Mouse (Mus musculus) stomach, embryonic 14.5 days (tissue): ENCODE measurements at regions not wholly inside any gene's neighbourhood (a gene's known extent, or its start where the extent isn't known, plus 50 kb on each side); places are given as distances from the start of the nearest gene placed in this dataset.

ENCODE experiments used
- ATAC-seq: fragments of 200-750 bp; cut with Nextera tagmentation; 2 replicates; pipeline ENCODE4 v1.8.0; 2017; ENCODE audit warnings: low read depth, moderate TSS enrichment; ENCODE audit not compliant: insufficient number of reproducible peaks, insufficient read depth, low FRiP score
- H3K27ac ChIP-seq: fragments of 300-500 bp; sonication (generic); 2 replicates; pipeline ENCODE4 v1.5.1; 2014; ENCODE audit warnings: mild to moderate bottlenecking, low read length, moderate library complexity, mixed read lengths
- H3K27me3 ChIP-seq: fragments of 300-500 bp; sonication (generic); 2 replicates; pipeline ENCODE4 v1.6.1; 2014; ENCODE audit warnings: low read length, control low read depth, mixed read lengths; ENCODE audit not compliant: control insufficient read depth, insufficient read depth
- H3K36me3 ChIP-seq: fragments of 300-500 bp; sonication (generic); 2 replicates; pipeline ENCODE4 v1.6.1; 2014; ENCODE audit warnings: mild to moderate bottlenecking, control low read depth, low read length, moderate library complexity, mixed read lengths; ENCODE audit not compliant: control insufficient read depth, insufficient read depth
- H3K4me1 ChIP-seq: fragments of 300-500 bp; sonication (generic); 2 replicates; pipeline ENCODE4 v1.6.1; 2014; ENCODE audit warnings: low read length, control low read depth, mixed read lengths; ENCODE audit not compliant: control insufficient read depth, insufficient read depth
- H3K4me2 ChIP-seq: fragments of 300-500 bp; sonication (generic); replicated peaks from 2 replicates; pipeline ENCODE4 v1.6.1; 2014; ENCODE audit warnings: low read depth, low read length, control low read depth
- H3K4me3 ChIP-seq: fragments of 300-500 bp; sonication (generic); 2 replicates; pipeline ENCODE4 v1.5.1; 2014; ENCODE audit warnings: low read depth, low read length, control low read depth
- H3K9ac ChIP-seq: fragments of 300-500 bp; sonication (generic); replicated peaks from 2 replicates; pipeline ENCODE4 v1.6.1; 2014; ENCODE audit warnings: low read depth, mild to moderate bottlenecking, control low read depth, low read length, moderate library complexity, mixed read lengths
- H3K9me3 ChIP-seq: fragments of 300-500 bp; sonication (generic); 2 replicates; pipeline ENCODE4 v1.6.1; 2016; ENCODE audit warnings: low read depth, low read length, control low read depth; ENCODE audit not compliant: control insufficient read depth
- WGBS: fragments of 180-500 bp; shearing (Covaris S2); extraction: QIAGEN DNeasy Blood & Tissue Kit; methylation state at CpG from one replicate; pipeline ENCODE4 v1.1.7; 2014; 5-methylcytosine and 5-hydroxymethylcytosine counted together

DNA sequence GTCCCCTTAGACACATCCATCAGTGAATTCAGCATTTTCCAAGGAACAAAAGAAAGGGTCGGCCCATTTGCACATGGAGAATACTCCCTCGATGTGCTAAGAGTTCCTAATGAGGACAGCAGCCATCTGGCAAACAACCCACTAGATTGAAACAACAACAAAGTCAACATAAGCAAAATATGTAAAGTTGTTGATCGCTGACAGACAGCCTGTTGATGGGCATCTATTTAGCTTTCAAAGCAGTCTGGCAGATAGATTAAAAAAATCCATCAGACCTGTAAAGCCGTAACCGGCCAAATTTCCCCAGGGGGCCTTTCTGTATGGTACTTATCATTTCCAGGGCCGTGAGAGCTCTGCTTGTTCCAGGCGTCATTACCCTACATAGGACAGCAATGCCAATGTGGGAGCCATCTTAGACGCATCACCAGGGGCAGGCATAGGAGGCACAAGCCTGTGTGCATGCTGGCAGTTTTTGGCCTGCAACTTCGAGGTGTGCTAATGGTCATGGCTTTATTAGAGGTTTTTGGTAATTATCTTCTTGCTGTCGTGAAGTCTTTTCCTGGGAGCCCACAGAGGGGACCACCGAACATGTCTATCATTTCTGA, 85.7 kb downstream of the Gm11011 start:
- H3K27ac ChIP-seq, result no peak overlapping the region
- ATAC-seq, result no peak
- no peak overlapping the region for H3K4me3 ChIP-seq
- no peak overlapping the region for H3K4me2 ChIP-seq
- 88% methylated on average over 11 of the region's 11 CpGs for WGBS
- H3K36me3 ChIP-seq, result no peaks in the 10 kb centered on the region
- no peaks in the 10 kb centered on the region for H3K9me3 ChIP-seq
- H3K4me1 ChIP-seq, result no peaks in the 10 kb centered on the region
- no peaks in the 10 kb centered on the region for H3K27me3 ChIP-seq
- no peak overlapping the region for H3K9ac ChIP-seq

DNA sequence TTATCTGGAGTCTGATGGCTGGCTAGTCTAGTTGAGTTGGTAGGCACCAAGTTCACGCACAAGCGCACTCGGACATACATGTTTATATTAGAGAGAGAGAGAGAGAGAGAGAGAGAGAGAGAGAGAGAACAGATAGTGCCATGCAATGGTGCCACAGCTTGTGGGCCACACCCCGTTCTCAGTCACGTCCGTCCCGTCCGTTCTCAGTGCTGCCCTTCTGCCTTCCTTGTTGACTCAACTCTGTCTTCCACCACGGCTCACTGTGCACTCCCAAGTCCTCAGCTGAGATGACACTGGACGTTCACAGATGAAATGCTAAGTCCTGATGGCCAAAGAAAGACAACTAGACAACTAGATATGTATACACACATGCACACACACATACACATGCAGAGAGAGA, 92.2 kb downstream of the Gm11011 start:
- peaks cover 11% of the 10 kb centered on the region; the same call in 1 of the 2 replicates for H3K4me1 ChIP-seq
- H3K9me3 ChIP-seq, result no peaks in the 10 kb centered on the region
- no peaks in the 10 kb centered on the region for H3K36me3 ChIP-seq
- no peaks in the 10 kb centered on the region for H3K27me3 ChIP-seq
- H3K9ac ChIP-seq, result no peak overlapping the region
- H3K4me2 ChIP-seq, result no peak overlapping the region
- H3K4me3 ChIP-seq, result no peak overlapping the region
- no peak for ATAC-seq
- no peak overlapping the region for H3K27ac ChIP-seq
- WGBS, result 80% methylated on average over 10 of the region's 10 CpGs

DNA sequence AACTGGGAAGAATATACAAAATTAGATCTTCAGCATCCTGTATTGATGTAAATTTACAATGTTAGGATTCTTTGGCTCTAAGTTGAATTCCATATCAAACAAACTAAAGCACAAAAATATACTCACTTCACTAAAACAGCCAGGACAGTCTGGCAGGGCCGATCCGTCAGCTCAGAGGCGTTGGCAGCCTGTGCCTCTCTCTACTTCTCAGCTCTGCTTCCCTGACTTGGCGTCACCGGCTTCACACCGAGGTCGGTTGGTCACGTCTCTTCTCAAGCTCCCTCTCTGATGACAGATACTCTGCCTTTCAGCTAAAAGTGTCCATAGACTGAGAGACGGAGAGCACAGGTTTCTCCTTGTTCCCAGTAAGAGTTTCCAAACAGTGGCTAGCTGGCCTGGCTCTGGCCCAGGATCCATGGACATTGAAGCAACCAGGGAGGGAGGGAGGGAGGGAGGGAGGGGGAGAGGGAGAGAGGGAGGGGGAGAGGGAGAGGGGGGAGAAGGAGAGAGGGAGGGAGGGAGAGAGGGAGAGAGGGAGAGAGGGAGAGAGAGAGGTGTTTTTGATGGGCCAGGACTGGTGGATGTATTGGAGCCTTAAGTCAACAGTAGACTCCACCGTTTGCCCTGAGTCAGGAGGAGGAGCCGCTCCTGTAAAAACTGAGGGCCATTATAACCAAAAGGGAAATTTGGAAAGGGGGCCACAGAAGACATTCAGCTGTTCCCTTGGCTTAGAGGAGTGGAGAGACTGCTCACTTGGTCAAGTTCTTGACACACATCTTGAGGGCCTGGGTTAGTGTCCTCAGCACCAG, 92.8 kb downstream of the Gm11011 start:
- H3K27me3 ChIP-seq, result no peaks in the 10 kb centered on the region
- no peaks in the 10 kb centered on the region for H3K9me3 ChIP-seq
- no peak for ATAC-seq
- H3K9ac ChIP-seq, result no peak overlapping the region
- no peaks in the 10 kb centered on the region for H3K36me3 ChIP-seq
- H3K4me1 ChIP-seq, result peaks cover 11% of the 10 kb centered on the region; the same call in 1 of the 2 replicates
- H3K27ac ChIP-seq, result peak overlapping the region; percentile 44; the same call in 1 of the 2 replicates
- 40% methylated on average over 11 of the region's 11 CpGs for WGBS
- H3K4me3 ChIP-seq, result no peak overlapping the region
- no peak overlapping the region for H3K4me2 ChIP-seq

DNA sequence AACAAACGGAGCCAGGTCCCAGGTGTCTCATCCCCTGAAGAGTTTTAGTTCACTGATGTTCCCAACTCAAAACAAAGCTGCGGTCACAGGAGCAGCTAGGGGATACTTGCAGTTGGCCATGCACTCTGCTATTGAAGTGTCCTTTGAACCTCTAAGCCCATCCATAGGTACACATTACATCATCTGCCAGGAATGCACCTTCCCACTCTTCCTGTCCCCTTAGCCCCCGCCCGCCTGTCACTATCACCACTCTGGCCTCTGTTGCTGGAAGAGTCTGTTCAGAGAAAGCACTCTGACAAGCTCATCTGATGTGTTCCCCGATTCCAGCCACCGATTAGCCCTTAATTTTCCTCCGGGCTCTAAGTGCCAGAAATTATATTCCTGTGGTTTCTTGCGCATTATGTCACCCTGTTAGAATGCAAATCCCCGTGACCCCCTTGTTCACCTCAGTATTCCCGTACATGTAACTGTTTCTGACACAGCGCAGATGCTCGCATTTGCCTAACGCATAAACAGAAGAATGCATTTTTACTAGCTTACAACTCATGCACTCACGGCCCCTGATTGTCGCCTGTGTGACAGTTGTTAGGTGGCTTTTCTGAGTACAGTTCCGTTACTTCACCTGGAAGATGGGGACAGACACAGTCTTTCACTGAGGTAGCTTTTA, 93.8 kb downstream of the Gm11011 start:
- Histone ChIP-seq H3K27ac (no peak overlapping the region), H3K9me3 (no peaks in the 10 kb centered on the region), H3K4me1 (peaks cover 11% of the 10 kb centered on the region; the same call in 1 of the 2 replicates), H3K9ac (no peak overlapping the region), H3K36me3 (no peaks in the 10 kb centered on the region), H3K4me3 (no peak overlapping the region), H3K4me2 (no peak overlapping the region), H3K27me3 (no peaks in the 10 kb centered on the region)
- no peak for ATAC-seq
- 32% methylated on average over 16 of the region's 16 CpGs for WGBS

DNA sequence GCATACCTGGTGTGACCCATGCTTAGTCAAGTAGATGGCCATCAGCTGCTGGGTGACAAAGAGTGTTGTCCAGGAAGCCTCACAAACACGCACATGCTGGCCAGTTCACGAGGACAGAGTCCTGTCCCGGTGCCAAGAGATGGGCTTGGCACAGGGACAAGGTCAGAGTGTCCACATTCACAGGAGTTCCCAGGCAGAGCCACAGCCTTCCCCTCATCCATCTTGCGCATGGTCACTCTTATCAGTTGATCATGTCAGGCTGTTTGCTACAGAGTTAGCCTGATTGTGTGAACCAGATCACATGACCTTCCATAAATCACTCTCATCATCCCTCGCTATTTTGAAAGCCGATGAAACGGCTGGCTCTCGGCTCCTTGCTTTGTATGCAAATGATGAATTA, 103.6 kb downstream of the Gm11011 start:
- no peaks in the 10 kb centered on the region for H3K27me3 ChIP-seq
- WGBS, result 21% methylated on average over 8 of the region's 8 CpGs
- no peak overlapping the region for H3K9ac ChIP-seq
- H3K4me3 ChIP-seq, result no peak overlapping the region
- H3K4me2 ChIP-seq, result no peak overlapping the region
- H3K4me1 ChIP-seq, result 0 out of 2 replicates have a peak, but pooled peaks cover 11% of the 10 kb centered on the region
- ATAC-seq, result no peak
- H3K27ac ChIP-seq, result no peak overlapping the region
- H3K9me3 ChIP-seq, result no peaks in the 10 kb centered on the region
- no peaks in the 10 kb centered on the region for H3K36me3 ChIP-seq

DNA sequence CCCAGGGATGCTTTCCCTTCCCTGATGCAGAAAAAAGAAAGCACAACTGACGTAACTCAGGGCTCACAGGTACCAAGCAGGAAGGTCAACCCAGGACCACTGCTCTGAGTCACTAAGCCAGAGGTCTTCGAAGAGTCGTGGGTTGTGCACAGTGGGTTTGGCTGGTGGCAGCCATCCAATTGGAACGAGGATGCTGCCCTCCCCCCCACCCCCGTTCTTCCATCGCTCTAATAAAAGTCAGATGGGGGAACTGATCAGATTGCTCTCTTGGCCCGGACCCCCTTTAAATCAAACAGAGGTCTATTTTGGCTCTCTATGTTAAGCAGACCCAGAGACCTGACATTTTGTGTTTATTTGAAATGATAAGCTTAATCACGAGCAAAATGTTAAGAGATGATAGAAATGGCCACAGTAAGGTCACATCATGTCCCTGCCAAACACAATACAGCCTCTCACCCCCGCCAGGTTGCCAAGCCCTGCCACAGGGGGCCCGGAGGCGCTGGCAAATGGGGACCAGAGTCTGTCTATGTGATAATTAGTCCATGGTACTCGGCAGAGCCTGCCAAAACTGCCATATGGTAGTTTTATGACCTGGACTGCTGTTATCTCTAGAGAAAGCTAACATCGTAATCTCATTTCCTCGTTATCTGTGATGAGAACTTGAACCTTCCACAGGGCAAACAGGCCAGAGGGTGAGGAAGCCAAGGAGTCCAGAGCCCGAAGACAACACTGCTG, 105.6 kb downstream of the Gm11011 start:
- Histone ChIP-seq H3K9ac (no peak overlapping the region), H3K27me3 (no peaks in the 10 kb centered on the region), H3K36me3 (no peaks in the 10 kb centered on the region), H3K4me2 (no peak overlapping the region), H3K4me1 (0 out of 2 replicates have a peak, but pooled peaks cover 11% of the 10 kb centered on the region), H3K9me3 (no peaks in the 10 kb centered on the region), H3K27ac (no peak overlapping the region), H3K4me3 (no peak overlapping the region)
- ATAC-seq, result no peak
- 55% methylated on average over 15 of the region's 15 CpGs for WGBS

DNA sequence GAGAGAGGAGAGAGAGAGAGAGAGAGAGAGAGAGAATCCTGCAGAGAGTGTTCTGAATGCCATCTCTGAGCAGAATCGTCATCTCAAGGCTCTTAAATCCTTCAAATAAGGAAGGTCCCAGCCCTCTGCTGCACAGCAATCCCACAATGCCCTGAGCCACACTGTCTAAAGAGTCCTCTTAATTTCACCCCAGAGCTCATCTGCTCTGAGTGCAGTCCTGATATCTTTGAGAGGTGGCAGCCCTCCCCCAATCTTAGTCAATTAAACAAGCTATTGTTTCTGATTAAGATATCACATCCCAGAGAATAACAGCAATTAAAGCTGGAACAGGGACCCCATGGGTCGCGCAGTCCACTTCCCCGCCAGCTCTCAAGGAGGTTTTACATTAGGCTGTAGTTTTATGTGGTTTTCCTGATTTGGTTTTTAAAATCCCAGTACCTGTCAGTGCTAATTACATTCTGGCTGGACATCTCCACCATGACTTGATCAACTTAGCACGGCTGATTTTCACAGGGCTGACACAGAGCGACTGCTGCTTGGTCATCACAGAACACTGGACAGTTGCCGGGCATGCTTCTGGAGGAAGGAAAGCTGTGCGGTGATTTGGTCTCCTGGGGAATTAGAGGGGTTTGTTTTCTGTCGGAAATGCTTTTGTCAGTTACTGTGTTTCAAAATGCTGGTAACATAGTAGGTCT, 113.0 kb downstream of the Gm11011 start:
- H3K27ac ChIP-seq, result no peak overlapping the region
- no peaks in the 10 kb centered on the region for H3K36me3 ChIP-seq
- no peaks in the 10 kb centered on the region for H3K9me3 ChIP-seq
- H3K27me3 ChIP-seq, result no peaks in the 10 kb centered on the region
- no peaks in the 10 kb centered on the region for H3K4me1 ChIP-seq
- no peak overlapping the region for H3K4me3 ChIP-seq
- no peak overlapping the region for H3K4me2 ChIP-seq
- 55% methylated on average over 9 of the region's 9 CpGs for WGBS
- ATAC-seq, result no peak
- no peak overlapping the region for H3K9ac ChIP-seq

DNA sequence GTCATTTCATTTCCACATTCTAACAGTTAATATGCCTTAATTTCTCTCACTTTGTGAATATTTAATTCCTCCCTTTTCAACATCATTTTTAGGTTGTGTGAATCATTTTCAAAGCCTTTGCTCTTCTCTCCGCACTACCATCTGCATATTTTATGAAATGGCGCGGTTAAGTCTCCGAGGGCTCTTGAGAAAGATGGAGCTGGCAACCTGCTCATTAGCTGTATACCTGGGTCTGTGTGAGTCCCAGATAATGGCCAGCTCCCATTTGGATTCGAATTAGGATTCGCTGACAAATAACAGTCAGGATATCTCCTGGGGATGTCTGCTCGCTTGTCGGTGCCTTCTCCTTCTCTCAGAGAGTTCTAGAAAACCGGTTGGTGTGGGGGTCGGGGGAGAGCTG, 118.0 kb downstream of the Gm11011 start:
- Histone ChIP-seq H3K4me1 (no peaks in the 10 kb centered on the region), H3K9me3 (no peaks in the 10 kb centered on the region), H3K36me3 (no peaks in the 10 kb centered on the region), H3K27me3 (no peaks in the 10 kb centered on the region), H3K9ac (no peak overlapping the region), H3K27ac (no peak overlapping the region), H3K4me2 (no peak overlapping the region), H3K4me3 (no peak overlapping the region)
- no peak for ATAC-seq
- 90% methylated on average over 10 of the region's 10 CpGs for WGBS
